Mouse (Mus musculus): ENCODE data around the gene Prep.

DNA sequence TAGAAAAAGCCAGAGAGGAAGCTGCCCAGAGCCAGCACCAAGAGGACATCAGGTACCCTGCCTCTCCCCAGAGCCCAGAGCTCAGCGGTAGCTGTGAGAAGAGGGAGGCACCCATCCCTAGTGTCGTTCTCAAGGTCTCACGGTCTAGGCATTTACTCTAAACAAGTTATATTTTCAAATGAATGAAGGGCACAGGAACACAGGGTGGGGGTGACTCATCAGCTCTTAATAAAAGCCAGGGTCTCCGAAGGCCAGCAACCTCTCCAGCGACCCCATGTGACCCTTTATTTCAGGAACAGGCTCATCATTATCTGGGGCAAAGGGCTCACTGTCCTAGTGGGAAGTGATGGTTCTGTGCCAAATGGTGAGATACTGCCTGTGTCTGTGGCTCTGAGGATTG is 55.5 kb downstream of the Prep start:
- no peak for TF ChIP-seq CTCF (conservative IDR thresholded peaks at IDR 0.05; ENCODE audit: insufficient read depth, insufficient read length, low read depth, low read length)
- no peak for TF ChIP-seq POLR2A (IDR thresholded peaks at IDR 0.05; ENCODE audit: low read depth, low read length)
